Mouse (Mus musculus) lung, postnatal 0 days (tissue): ENCODE data around the gene 1700093K21Rik. TPM values are rescaled to one million over a fixed set of nuclear protein-coding genes. Genes with fewer than 3 reads are reported as not detected.

Source experiments
- ATAC-seq: fragments of 200-750 bp; cut with Nextera tagmentation; 2 replicates; pipeline ENCODE4 v1.8.0; 2017; ENCODE audit warnings: moderate library complexity
- DNase-seq: peaks from one replicate; pipeline ENCODE4 v3.0.0-alpha.2; 2016; ENCODE audit warnings: low spot score
- H3K27ac ChIP-seq: fragments of 300-500 bp; sonication (generic); 2 replicates; pipeline ENCODE4 v1.5.1; 2014; ENCODE audit warnings: antibody characterized with exemption, mild to moderate bottlenecking, low read length, mixed read lengths
- H3K27me3 ChIP-seq: fragments of 300-500 bp; sonication (generic); replicated peaks from 2 replicates; pipeline ENCODE4 v1.6.1; 2014; ENCODE audit warnings: low read length, mixed read lengths; ENCODE audit not compliant: insufficient read depth
- H3K36me3 ChIP-seq: fragments of 300-500 bp; sonication (generic); 2 replicates; pipeline ENCODE4 v1.6.1; 2014; ENCODE audit warnings: low read length, mixed read lengths; ENCODE audit not compliant: insufficient read depth
- H3K4me1 ChIP-seq: fragments of 300-500 bp; sonication (generic); 2 replicates; pipeline ENCODE4 v1.6.1; 2014; ENCODE audit warnings: antibody characterized with exemption, low read depth, low read length, mixed read lengths; ENCODE audit not compliant: insufficient read depth
- H3K4me2 ChIP-seq: fragments of 300-500 bp; sonication (generic); replicated peaks from 2 replicates; pipeline ENCODE4 v1.6.1; 2014; ENCODE audit warnings: low read depth, mild to moderate bottlenecking, low read length, moderate library complexity, mixed read lengths
- H3K4me3 ChIP-seq: fragments of 300-500 bp; sonication (generic); 2 replicates; pipeline ENCODE4 v1.5.1; 2014; ENCODE audit warnings: low read depth, low read length
- H3K9ac ChIP-seq: fragments of 300-500 bp; sonication (generic); replicated peaks from 2 replicates; pipeline ENCODE4 v1.6.1; 2014; ENCODE audit warnings: low read depth, mild to moderate bottlenecking
- H3K9me3 ChIP-seq: fragments of 300-500 bp; sonication (generic); 2 replicates; pipeline ENCODE4 v1.6.1; 2016; ENCODE audit warnings: low read length, mixed read lengths
- CTCF ChIP-seq: IDR thresholded peaks from 2 replicates; pipeline ENCODE4 v1.5.1; 2016; ENCODE audit warnings: antibody characterized with exemption, mild to moderate bottlenecking
- EP300 ChIP-seq: IDR thresholded peaks from 2 replicates; pipeline ENCODE4 v1.6.1; 2016; ENCODE audit warnings: antibody characterized with exemption, mild to moderate bottlenecking, control low read depth
- WGBS: fragments of 180-500 bp; shearing (Covaris S2); extraction: QIAGEN DNeasy Blood & Tissue Kit; methylation state at CpG from one replicate; pipeline ENCODE4 v1.1.7; 2014; 5-methylcytosine and 5-hydroxymethylcytosine counted together
- microRNA-seq: library from miRNA; unstranded; fragments of <30 nt; microRNA quantifications from one replicate; pipeline ENCODE4, GENCODE M21; 2016
- polyA plus RNA-seq: library from polyadenylated mRNA; unstranded; fragments of >200 nt; fragmentation: Nextera tagmentation; extraction: Ambion mirVana; gene quantifications from 2 replicates; pipeline ENCODE4 v1.2.1, GENCODE M21; 2015

The 1700093K21Rik gene
- polyA plus RNA-seq, 1 experiment from 2014 or later, result 0.20 TPM

- Histone ChIP-seq H3K27me3 (no peaks in the 10 kb centered on the region), H3K4me1 (peaks cover 9% of the 10 kb centered on the region; the same call in 1 of the 2 replicates), H3K9me3 (no peaks in the 10 kb centered on the region), H3K4me3 (peak overlapping the region; percentile 86; the same call in 1 of the 2 replicates), H3K27ac (no peak overlapping the region), H3K36me3 (peaks cover 17% of the 10 kb centered on the region; the same call in 1 of the 2 replicates), H3K9ac (peak overlapping the region; percentile 75; the same call in 1 of the 2 replicates), H3K4me2 (peak overlapping the region; percentile 72)
- DNase-seq, result no peak
- no peak for TF ChIP-seq CTCF
- TF ChIP-seq EP300, result no peak
- ATAC-seq, result no peak
- WGBS, result 42% methylated on average over 6 of the region's 6 CpGs
These were observed 24.3 kb downstream of the 1700093K21Rik start for GRCm38 (mm10) chr11:23496661-23497060.

DNA sequence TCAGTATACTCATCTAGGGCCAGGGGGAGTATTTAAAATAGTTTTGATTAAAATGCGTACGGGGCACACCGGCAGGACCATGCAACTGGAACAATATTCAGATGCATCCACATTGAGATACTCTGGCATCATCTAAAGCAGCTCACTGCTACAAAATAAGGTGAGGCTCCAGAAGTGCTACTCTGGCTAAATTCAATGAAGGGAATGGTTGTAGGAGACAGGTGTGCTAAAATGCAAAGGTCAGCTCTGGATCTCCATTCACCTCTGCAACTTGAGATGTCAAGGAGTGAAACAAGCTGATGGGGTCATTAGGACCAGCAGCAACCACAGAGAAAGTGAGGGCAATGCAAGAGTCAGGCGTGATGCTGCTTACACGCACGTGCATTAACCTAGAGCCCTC is 25.7 kb downstream of the 1700093K21Rik start:
- TF ChIP-seq EP300, result no peak
- TF ChIP-seq CTCF, result no peak
- peaks cover 30% of the 10 kb centered on the region; the same call in 1 of the 2 replicates for H3K36me3 ChIP-seq

GRCm38 (mm10) chr11:23492048-23492790 is 28.7 kb downstream of the 1700093K21Rik start:
- no peak overlapping the region for H3K4me3 ChIP-seq
- no peak overlapping the region for H3K27ac ChIP-seq
- no peak overlapping the region for H3K4me2 ChIP-seq
- no peak for TF ChIP-seq EP300
- TF ChIP-seq CTCF, result no peak
- peaks cover 59% of the 10 kb centered on the region; the same call in 1 of the 2 replicates for H3K36me3 ChIP-seq
- H3K4me1 ChIP-seq, result peaks cover 9% of the 10 kb centered on the region; the same call in 1 of the 2 replicates
- H3K9ac ChIP-seq, result no peak overlapping the region
- H3K27me3 ChIP-seq, result no peaks in the 10 kb centered on the region
- no peaks in the 10 kb centered on the region for H3K9me3 ChIP-seq
- DNase-seq, result no peak
- 86% methylated on average over 4 of the region's 4 CpGs for WGBS
- ATAC-seq, result no peak

More for the DNA sequence above, 25.7 kb downstream of the 1700093K21Rik start:
- no peaks in the 10 kb centered on the region for H3K27me3 ChIP-seq
- no peak overlapping the region for H3K4me2 ChIP-seq
- ATAC-seq (no peak), DNase-seq (no peak)
- H3K4me3 ChIP-seq, result no peak overlapping the region
- H3K4me1 ChIP-seq, result peaks cover 9% of the 10 kb centered on the region; the same call in 1 of the 2 replicates
- WGBS, result 94% methylated on average over 6 of the region's 6 CpGs
- no peak overlapping the region for H3K9ac ChIP-seq
- H3K27ac ChIP-seq, result no peak overlapping the region
- H3K9me3 ChIP-seq, result no peaks in the 10 kb centered on the region

DNA sequence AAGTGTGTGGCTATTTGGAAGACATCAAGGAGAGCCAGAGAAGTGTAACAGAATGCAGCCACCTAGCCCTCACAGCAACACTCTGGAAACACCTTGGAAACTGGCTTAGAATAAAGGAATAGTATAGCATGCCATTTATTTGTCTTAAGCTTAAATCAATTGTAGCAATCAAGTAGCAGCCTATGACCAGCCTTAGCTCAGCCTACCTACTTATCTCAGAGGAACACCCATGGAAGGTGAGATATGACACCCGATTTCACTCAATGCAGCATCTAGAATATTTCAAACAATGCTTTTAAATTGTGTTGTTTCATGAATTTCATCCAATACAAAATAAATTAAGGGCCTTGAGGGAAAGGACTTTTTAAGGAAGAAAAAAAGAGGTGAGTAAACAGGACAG is 31.0 kb downstream of the 1700093K21Rik start:
- no peaks in the 10 kb centered on the region for H3K27me3 ChIP-seq
- H3K36me3 ChIP-seq, result peaks cover 63% of the 10 kb centered on the region; the same call in 1 of the 2 replicates
- WGBS, result 94% methylated on average over 1 of the region's 1 CpGs
- no peak overlapping the region for H3K4me3 ChIP-seq
- H3K9ac ChIP-seq, result no peak overlapping the region
- ATAC-seq (no peak), DNase-seq (no peak)
- no peak overlapping the region for H3K4me2 ChIP-seq
- H3K9me3 ChIP-seq, result no peaks in the 10 kb centered on the region
- H3K27ac ChIP-seq, result no peak overlapping the region
- no peaks in the 10 kb centered on the region for H3K4me1 ChIP-seq
- TF ChIP-seq EP300 (no peak), CTCF (no peak)

Small RNA genes lying within 50 kb of the gene (microRNA-seq; reads per million reads assigned to microRNA genes)
- gene Gm47279, result not detected

Other genes starting within 250 kb of the 1700093K21Rik start
- gene Usp34, start 214.3 kb downstream of the 1700093K21Rik start, polyA plus RNA-seq, result 15.3 and 22.0 TPM in 2 replicates
- 22.0 and 27.7 TPM in 2 replicates for gene Ahsa2, start 23.1 kb downstream of the 1700093K21Rik start, polyA plus RNA-seq
- 18.8 and 22.3 TPM in 2 replicates for gene 0610010F05Rik, start 112.5 kb upstream of the 1700093K21Rik start, polyA plus RNA-seq
- gene Pus10, start 144.5 kb upstream of the 1700093K21Rik start, polyA plus RNA-seq, result 11.1 and 11.7 TPM in 2 replicates
- 22.2 and 31.8 TPM in 2 replicates for gene Pex13, start 144.8 kb upstream of the 1700093K21Rik start, polyA plus RNA-seq
- 1.1 and 1.6 TPM in 2 replicates for gene Rel, start 249.8 kb upstream of the 1700093K21Rik start, polyA plus RNA-seq